Mouse (Mus musculus) neural tube, embryonic 13.5 days (tissue): Measurements from ENCODE around the gene Srd5a1. TPM values are rescaled to one million over a fixed set of nuclear protein-coding genes. Genes with fewer than 3 reads are reported as not detected.
A peak's percentile ranks its signal among the peaks of the same experiment; 100 is the strongest.
"Not testable (repeated sequence)": the region's sequence is repeated elsewhere in the genome, so short reads cannot be mapped to it uniquely, and the experiment has no call there.

ENCODE experiments used
- ATAC-seq: fragments of 200-750 bp; cut with Nextera tagmentation; 2 replicates; pipeline ENCODE4 v1.8.0; 2017; ENCODE audit warnings: low read depth, mild to moderate bottlenecking, moderate TSS enrichment, moderate library complexity
- H3K27ac ChIP-seq: fragments of 300-500 bp; sonication (generic); replicated peaks from 2 replicates; pipeline ENCODE4 v1.5.1; 2015; ENCODE audit warnings: moderate library complexity, mild to moderate bottlenecking, inconsistent platforms
- H3K27me3 ChIP-seq: fragments of 300-500 bp; sonication (generic); 2 replicates; pipeline ENCODE4 v1.6.1; 2015; ENCODE audit warnings: mild to moderate bottlenecking, inconsistent platforms
- H3K36me3 ChIP-seq: fragments of 300-500 bp; sonication (generic); 2 replicates; pipeline ENCODE4 v1.6.1; 2015; ENCODE audit warnings: mild to moderate bottlenecking, inconsistent platforms
- H3K4me1 ChIP-seq: fragments of 300-500 bp; sonication (generic); replicated peaks from 2 replicates; pipeline ENCODE4 v1.6.1; 2015; ENCODE audit warnings: inconsistent platforms
- H3K4me2 ChIP-seq: fragments of 300-500 bp; sonication (generic); 2 replicates; pipeline ENCODE4 v1.6.1; 2015; ENCODE audit warnings: inconsistent platforms, mild to moderate bottlenecking, moderate library complexity
- H3K4me3 ChIP-seq: fragments of 300-500 bp; sonication (generic); 2 replicates; pipeline ENCODE4 v1.5.1; 2015; ENCODE audit warnings: mild to moderate bottlenecking, inconsistent platforms
- H3K9ac ChIP-seq: fragments of 300-500 bp; sonication (generic); 2 replicates; pipeline ENCODE4 v1.6.1; 2015; ENCODE audit warnings: moderate library complexity, mild to moderate bottlenecking, inconsistent platforms
- H3K9me3 ChIP-seq: fragments of 300-500 bp; sonication (generic); 2 replicates; pipeline ENCODE4 v1.6.1; 2016; ENCODE audit warnings: inconsistent platforms
- WGBS: fragments of 180-500 bp; shearing (Covaris S2); methylation state at CpG from one replicate; pipeline ENCODE4 v1.1.7; 2015; 5-methylcytosine and 5-hydroxymethylcytosine counted together
- polyA plus RNA-seq: library from polyadenylated mRNA; unstranded; fragments of >200 nt; fragmentation: Nextera tagmentation; extraction: Ambion mirVana; gene quantifications from 2 replicates; pipeline ENCODE4 v1.2.1, GENCODE M21; 2015

Srd5a1 gene
- polyA plus RNA-seq, 1 experiment from 2014 or later = 25.7 TPM

DNA sequence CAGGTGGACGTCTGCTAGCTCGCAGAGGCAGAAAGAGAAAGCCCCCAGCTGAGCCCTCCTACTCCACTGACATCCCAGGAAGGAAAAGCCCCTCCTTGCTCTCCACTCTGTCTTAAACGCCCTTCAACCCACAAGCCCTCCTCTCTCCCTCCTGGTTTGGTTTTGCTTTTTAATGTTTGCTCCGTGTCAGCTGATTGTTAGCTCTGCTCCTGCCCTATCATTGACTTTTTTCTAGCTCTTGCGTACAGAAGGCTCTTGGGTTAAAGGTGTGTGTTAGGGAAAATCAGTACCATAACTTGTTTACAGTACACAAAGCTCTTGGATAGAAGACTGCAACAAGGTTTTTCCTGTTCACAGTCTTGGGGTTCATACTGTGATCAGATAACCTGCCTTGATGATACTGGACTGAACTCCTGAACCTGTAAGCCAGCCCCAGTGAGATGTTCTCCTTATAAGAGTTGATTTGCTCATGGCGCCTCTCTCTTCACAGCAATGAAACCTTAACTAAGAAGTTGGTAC lies 26.9 kb upstream of the Srd5a1 start:
- Histone ChIP-seq H3K4me3 (no peak overlapping the region), H3K4me1 (no peaks in the 10 kb centered on the region), H3K27ac (no peak overlapping the region), H3K9ac (peak overlapping the region; percentile 8; the same call in 1 of the 2 replicates), H3K9me3 (no peaks in the 10 kb centered on the region), H3K4me2 (no peak overlapping the region), H3K36me3 (peaks cover 74% of the 10 kb centered on the region), H3K27me3 (no peaks in the 10 kb centered on the region)
- ATAC-seq = no peak
- WGBS = 92% methylated on average over 6 of the region's 6 CpGs

DNA sequence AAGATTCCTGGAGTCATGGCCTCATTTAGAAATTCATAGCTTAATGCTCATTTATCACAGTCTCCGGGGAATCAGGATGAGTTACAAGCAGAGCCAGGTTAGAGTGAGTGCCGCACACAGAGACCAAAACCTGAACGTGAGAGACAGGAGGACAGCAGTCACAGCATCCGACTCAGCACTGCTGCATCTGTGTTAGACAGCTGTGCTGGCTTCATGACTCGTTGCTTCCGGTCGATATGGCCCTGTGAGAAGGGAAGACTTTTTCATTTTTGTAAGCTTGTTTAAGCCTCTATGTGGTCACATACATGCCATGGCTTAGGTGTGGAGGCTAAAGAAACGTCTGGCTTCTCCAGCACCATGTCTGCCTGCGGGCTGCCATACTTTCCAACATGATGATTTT lies 26.4 kb upstream of the Srd5a1 start:
- H3K27ac ChIP-seq = no peak overlapping the region
- H3K4me2 ChIP-seq = no peak overlapping the region
- no peaks in the 10 kb centered on the region for H3K9me3 ChIP-seq
- H3K36me3 ChIP-seq = peaks cover 77% of the 10 kb centered on the region
- no peak overlapping the region for H3K9ac ChIP-seq
- 87% methylated on average over 9 of the region's 9 CpGs for WGBS
- no peaks in the 10 kb centered on the region for H3K27me3 ChIP-seq
- ATAC-seq = no peak
- no peak overlapping the region for H3K4me3 ChIP-seq
- no peaks in the 10 kb centered on the region for H3K4me1 ChIP-seq

DNA sequence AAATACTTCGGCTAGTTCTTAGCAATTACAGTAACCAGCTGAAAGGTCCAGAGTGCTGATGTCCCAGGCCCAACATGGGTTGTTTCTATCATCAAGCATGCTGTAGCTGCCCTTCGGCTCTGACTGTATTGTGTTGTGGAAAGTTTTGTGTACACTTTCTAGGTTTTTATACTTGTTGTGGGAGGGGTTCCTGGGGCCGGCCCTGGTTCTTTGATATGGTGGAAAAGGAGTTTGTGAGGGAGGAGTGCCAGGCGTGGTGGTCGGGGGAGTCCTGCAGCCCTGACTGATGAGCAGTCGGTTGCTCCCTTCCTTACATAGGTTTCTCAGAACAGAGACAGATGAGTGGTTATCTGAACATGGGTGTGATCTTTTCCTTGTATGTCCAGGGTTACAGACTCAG lies 25.6 kb upstream of the Srd5a1 start:
- H3K27ac ChIP-seq = no peak overlapping the region
- H3K36me3 ChIP-seq = peaks cover 86% of the 10 kb centered on the region
- 90% methylated on average over 6 of the region's 6 CpGs for WGBS
- H3K4me3 ChIP-seq = no peak overlapping the region
- H3K4me2 ChIP-seq = no peak overlapping the region
- no peaks in the 10 kb centered on the region for H3K27me3 ChIP-seq
- H3K9me3 ChIP-seq = no peaks in the 10 kb centered on the region
- H3K9ac ChIP-seq = no peak overlapping the region
- ATAC-seq = no peak
- no peaks in the 10 kb centered on the region for H3K4me1 ChIP-seq

DNA sequence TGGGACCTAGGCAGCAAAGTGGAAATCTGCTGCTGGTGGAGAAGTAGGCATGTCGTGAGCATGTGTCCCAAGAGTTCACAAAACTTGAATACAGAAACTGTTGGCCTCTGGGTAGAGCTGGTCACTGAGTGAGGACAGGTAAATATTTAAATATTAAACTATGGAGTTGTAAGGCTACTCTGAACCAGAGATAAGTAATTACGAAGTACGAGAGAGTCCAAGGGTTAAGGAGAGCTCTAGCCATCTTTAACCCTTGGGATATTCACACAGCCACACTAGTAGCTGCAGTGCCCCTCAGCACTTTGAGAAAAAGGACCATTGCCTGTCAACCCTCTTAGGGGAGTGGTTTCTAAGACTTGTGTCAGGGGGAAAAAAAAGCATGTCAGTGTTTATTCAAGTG lies 25.1 kb upstream of the Srd5a1 start:
- Histone ChIP-seq H3K4me1 (no peaks in the 10 kb centered on the region), H3K4me3 (no peak overlapping the region), H3K9me3 (no peaks in the 10 kb centered on the region), H3K4me2 (no peak overlapping the region), H3K27me3 (no peaks in the 10 kb centered on the region), H3K36me3 (peaks cover 90% of the 10 kb centered on the region), H3K9ac (no peak overlapping the region), H3K27ac (no peak overlapping the region)
- ATAC-seq = no peak
- 94% methylated on average over 3 of the region's 3 CpGs for WGBS

DNA sequence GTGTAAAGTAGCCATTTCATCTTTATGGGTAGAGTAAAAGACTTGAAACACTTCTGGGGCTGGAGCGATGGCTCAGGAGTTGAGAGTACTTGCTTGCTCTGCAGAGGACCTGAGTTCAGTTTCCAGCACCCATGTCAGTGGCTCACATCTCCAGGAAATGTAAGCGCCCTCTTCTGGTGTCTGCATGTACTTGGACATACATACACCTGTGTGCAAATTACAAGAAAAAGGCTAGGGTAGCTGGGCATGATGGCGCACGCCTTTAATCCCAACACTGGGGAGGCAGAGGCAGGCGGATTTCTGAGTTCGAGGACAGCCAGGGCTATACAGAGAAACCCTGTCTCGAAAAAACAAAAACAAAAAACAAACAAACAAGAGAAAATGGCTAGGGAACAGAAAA lies 24.6 kb upstream of the Srd5a1 start:
- H3K4me3 ChIP-seq, H3K4me1 ChIP-seq, H3K9ac ChIP-seq, H3K9me3 ChIP-seq, H3K4me2 ChIP-seq, H3K27ac ChIP-seq, ATAC-seq, H3K27me3 ChIP-seq: not testable (repeated sequence)
- WGBS = 97% methylated on average over 7 of the region's 7 CpGs
- peaks cover 94% of the 10 kb centered on the region for H3K36me3 ChIP-seq

DNA sequence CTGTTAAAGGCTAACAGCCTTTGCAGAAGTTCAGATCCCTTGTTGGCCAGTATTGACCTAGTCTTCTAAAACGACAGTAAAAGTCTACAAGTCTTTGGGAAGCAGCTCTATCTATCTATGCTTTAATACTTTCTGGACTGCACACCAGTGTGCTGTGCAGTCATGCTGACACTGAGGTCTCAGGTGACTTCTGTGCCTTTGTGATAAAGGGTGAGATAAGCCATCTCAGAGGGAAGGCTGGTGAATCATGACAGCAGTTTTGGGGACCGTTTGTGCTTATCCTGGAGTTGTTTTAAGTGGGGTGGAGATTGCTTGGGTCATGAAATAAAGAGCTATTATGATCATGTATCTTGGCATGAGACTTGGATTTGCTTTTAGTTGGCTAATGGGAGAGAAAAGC lies 22.7 kb upstream of the Srd5a1 start:
- no peak overlapping the region for H3K4me2 ChIP-seq
- 95% methylated on average over 2 of the region's 2 CpGs for WGBS
- H3K36me3 ChIP-seq = peaks cover 94% of the 10 kb centered on the region
- H3K27ac ChIP-seq = no peak overlapping the region
- no peaks in the 10 kb centered on the region for H3K27me3 ChIP-seq
- no peak for ATAC-seq
- H3K4me3 ChIP-seq = no peak overlapping the region
- H3K4me1 ChIP-seq = no peaks in the 10 kb centered on the region
- H3K9ac ChIP-seq = no peak overlapping the region
- no peaks in the 10 kb centered on the region for H3K9me3 ChIP-seq

DNA sequence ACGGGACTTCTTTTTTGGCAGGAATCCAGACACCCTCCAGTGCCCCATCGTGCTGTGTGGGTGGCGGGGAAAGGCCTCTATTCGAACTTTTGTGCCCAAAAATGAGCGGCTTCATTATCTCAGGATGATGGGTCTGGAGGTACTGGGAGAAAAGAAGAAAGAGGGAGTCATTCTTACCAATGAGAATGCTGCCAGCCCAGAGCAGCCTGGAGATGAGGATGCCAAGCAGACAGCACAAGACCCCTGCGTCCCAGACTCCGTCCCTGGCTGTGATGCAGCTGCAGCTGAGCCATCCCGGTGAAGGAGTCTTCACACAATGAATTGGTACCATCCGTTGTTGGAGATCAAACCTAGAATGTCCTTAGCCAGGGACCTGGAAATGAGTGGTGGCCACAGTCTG lies 22.3 kb upstream of the Srd5a1 start:
- no peak for ATAC-seq
- Histone ChIP-seq H3K27me3 (no peaks in the 10 kb centered on the region), H3K4me1 (no peaks in the 10 kb centered on the region), H3K4me2 (no peak overlapping the region), H3K4me3 (no peak overlapping the region), H3K9me3 (no peaks in the 10 kb centered on the region), H3K9ac (no peak overlapping the region), H3K27ac (no peak overlapping the region), H3K36me3 (peaks cover 96% of the 10 kb centered on the region)
- WGBS = 65% methylated on average over 9 of the region's 9 CpGs

DNA sequence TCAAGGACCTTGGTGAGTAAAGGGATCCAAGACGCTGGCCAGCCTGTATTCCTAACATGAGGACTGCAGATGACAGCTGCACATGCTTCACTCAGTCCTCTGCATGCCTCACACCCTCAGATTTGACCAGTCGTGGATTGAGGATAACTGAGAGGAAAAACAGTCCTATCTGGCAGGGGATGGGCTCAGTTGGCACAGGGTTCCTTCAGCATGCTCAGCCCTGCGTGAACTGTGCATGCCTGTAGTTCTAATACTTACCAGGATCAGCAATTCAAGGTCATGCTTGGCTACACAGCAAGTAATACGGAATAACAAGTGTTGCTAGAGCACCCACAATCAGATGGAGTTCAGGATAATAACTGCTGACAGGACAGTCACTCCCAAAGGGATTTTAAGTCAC lies 20.4 kb upstream of the Srd5a1 start:
- Histone ChIP-seq H3K4me2 (no peak overlapping the region), H3K4me3 (no peak overlapping the region), H3K27me3 (no peaks in the 10 kb centered on the region), H3K9me3 (no peaks in the 10 kb centered on the region), H3K27ac (no peak overlapping the region), H3K9ac (no peak overlapping the region), H3K36me3 (peaks cover 97% of the 10 kb centered on the region), H3K4me1 (no peaks in the 10 kb centered on the region)
- no peak for ATAC-seq
- 86% methylated on average over 4 of the region's 4 CpGs for WGBS

DNA sequence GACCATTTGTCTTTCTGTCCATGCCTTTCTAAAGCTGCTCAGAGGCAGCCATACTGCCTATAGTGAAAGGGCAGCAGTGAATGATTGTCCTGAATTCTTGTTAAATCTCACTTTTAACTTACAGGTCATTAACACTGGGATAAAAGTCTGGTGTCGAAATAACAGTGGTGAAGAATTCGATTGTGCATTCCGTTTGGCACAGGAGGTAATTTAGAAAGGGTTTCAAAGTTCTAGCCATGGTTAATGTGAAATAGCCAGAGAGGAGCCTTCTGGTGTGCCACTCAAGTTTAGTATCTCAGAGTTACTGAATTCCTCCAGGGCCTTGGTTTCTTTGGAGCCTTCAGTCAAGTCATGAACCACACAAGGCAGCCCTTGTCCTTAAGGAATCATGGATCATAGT lies 19.9 kb upstream of the Srd5a1 start:
- Histone ChIP-seq H3K27ac (no peak overlapping the region), H3K4me1 (no peaks in the 10 kb centered on the region), H3K36me3 (peaks cover 98% of the 10 kb centered on the region), H3K27me3 (no peaks in the 10 kb centered on the region), H3K4me2 (no peak overlapping the region), H3K4me3 (no peak overlapping the region), H3K9ac (no peak overlapping the region), H3K9me3 (no peaks in the 10 kb centered on the region)
- WGBS = 78% methylated on average over 3 of the region's 3 CpGs
- ATAC-seq = no peak

DNA sequence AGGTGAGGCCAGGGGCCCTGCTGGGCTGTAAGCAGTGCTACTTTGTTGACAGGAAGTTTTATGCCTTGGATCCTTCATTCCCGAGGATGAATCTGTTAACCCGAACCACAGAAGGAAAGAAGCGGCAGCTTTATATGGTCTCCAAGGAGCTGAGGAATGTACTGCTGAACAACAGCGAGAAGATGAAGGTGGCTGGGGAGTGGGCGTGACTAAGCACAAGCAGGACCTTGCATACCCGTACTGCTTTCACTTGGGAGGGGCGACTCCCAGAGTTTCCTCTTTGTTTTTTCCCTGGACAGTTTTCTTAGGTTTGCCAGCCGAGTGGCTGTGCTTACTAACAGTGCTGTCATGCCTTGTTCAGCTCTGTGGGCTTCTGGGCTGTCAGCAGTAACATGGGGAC lies 19.3 kb upstream of the Srd5a1 start:
- H3K4me2 ChIP-seq = no peak overlapping the region
- H3K27ac ChIP-seq = no peak overlapping the region
- H3K27me3 ChIP-seq = no peaks in the 10 kb centered on the region
- H3K4me1 ChIP-seq = no peaks in the 10 kb centered on the region
- H3K4me3 ChIP-seq = no peak overlapping the region
- H3K9ac ChIP-seq = no peak overlapping the region
- 59% methylated on average over 8 of the region's 8 CpGs for WGBS
- H3K9me3 ChIP-seq = no peaks in the 10 kb centered on the region
- peaks cover 97% of the 10 kb centered on the region for H3K36me3 ChIP-seq
- peak; percentile 43; the same call in 1 of the 2 replicates for ATAC-seq

DNA sequence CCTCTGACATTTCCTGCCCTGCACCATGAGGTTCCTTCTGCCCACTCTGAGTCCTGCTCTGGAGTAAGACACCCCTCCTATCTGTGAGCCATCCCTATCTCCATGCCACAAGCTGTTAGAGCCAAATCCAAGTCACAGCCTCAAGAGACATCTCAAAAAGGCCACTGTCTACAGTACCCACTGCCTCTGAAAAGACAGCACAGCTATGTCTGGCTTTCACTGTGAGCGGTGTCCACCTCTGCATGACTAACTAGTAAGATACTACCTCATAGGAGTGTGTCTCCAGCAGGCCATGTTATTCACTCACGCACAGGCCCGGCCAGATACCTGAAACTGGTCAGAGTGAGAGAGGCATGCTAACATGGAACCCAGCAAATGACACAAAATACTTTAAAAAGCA lies 16.7 kb upstream of the Srd5a1 start:
- no peaks in the 10 kb centered on the region for H3K9me3 ChIP-seq
- H3K36me3 ChIP-seq = peaks cover 97% of the 10 kb centered on the region
- 97% methylated on average over 3 of the region's 3 CpGs for WGBS
- no peak overlapping the region for H3K4me2 ChIP-seq
- no peaks in the 10 kb centered on the region for H3K27me3 ChIP-seq
- no peak overlapping the region for H3K9ac ChIP-seq
- H3K4me3 ChIP-seq = no peak overlapping the region
- no peak for ATAC-seq
- H3K27ac ChIP-seq = no peak overlapping the region
- no peaks in the 10 kb centered on the region for H3K4me1 ChIP-seq

DNA sequence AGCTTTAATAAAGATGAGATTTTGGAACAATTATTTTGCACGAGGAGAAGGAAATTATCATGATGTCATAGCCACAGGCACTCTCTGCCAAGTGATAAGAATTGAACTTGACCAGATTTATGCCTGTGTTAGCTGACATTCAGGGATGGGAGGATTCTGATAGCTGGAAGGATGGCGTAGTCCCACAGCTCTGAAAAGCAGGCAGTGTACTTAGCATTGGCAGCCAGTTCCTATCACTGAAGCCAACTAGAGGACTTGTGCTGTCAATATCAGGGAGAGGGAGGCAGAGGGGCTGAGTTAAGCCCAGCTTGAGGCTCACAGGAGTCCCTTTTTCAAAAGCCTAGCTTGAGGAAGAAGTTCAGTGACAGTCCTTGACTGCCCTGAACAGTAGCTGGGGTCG lies 13.3 kb upstream of the Srd5a1 start:
- H3K27me3 ChIP-seq = no peaks in the 10 kb centered on the region
- 95% methylated on average over 3 of the region's 3 CpGs for WGBS
- no peak overlapping the region for H3K4me2 ChIP-seq
- no peak overlapping the region for H3K27ac ChIP-seq
- no peaks in the 10 kb centered on the region for H3K4me1 ChIP-seq
- no peak overlapping the region for H3K4me3 ChIP-seq
- no peak overlapping the region for H3K9ac ChIP-seq
- H3K9me3 ChIP-seq = no peaks in the 10 kb centered on the region
- no peak for ATAC-seq
- peaks cover 91% of the 10 kb centered on the region for H3K36me3 ChIP-seq

DNA sequence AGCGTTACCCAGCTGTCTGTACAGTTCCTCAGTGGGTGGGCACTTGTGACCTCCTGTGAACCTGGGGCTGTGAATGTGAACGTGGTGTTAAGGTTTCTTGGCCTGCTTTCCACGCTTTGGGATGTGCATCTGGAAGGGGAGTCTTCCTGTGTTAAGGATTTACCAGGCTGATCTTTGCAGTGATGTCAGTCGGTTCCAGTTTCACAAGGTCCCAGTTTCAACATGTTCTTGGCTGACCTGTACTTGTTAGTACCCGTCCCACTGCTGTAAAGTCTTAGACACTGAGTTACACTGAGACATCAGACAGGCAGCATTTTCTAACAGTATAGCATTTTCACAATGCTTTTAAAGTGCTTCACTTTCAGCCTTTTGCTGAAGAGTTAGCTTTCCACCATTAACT lies 12.6 kb upstream of the Srd5a1 start:
- H3K4me2 ChIP-seq = no peak overlapping the region
- H3K36me3 ChIP-seq = peaks cover 91% of the 10 kb centered on the region
- no peaks in the 10 kb centered on the region for H3K4me1 ChIP-seq
- H3K4me3 ChIP-seq = no peak overlapping the region
- WGBS = 67% methylated on average over 5 of the region's 5 CpGs
- no peaks in the 10 kb centered on the region for H3K27me3 ChIP-seq
- no peak overlapping the region for H3K27ac ChIP-seq
- H3K9me3 ChIP-seq = no peaks in the 10 kb centered on the region
- no peak overlapping the region for H3K9ac ChIP-seq
- no peak for ATAC-seq
